Mouse (Mus musculus) forebrain, embryonic 15.5 days (tissue): ENCODE data around the gene 4930503B20Rik. TPM values are rescaled to one million over a fixed set of nuclear protein-coding genes. Genes with fewer than 3 reads are reported as not detected.

Source experiments
- ATAC-seq: fragments of 200-750 bp; cut with Nextera tagmentation; replicated peaks from 2 replicates; pipeline ENCODE4 v1.8.0; 2017; ENCODE audit warnings: mild to moderate bottlenecking, moderate TSS enrichment, moderate library complexity
- H3K27ac ChIP-seq: fragments of 300-500 bp; sonication (generic); replicated peaks from 2 replicates; pipeline ENCODE4 v1.5.1; 2015; ENCODE audit warnings: mild to moderate bottlenecking, inconsistent platforms
- H3K27me3 ChIP-seq: fragments of 300-500 bp; sonication (generic); 2 replicates; pipeline ENCODE4 v1.6.1; 2015; ENCODE audit warnings: inconsistent platforms
- H3K36me3 ChIP-seq: fragments of 300-500 bp; sonication (generic); 2 replicates; pipeline ENCODE4 v1.6.1; 2015; ENCODE audit warnings: mild to moderate bottlenecking, inconsistent platforms
- H3K4me1 ChIP-seq: fragments of 300-500 bp; sonication (generic); 2 replicates; pipeline ENCODE4 v1.6.1; 2015; ENCODE audit warnings: inconsistent platforms
- H3K4me2 ChIP-seq: fragments of 300-500 bp; sonication (generic); replicated peaks from 2 replicates; pipeline ENCODE4 v1.6.1; 2015; ENCODE audit warnings: mild to moderate bottlenecking, inconsistent platforms
- H3K4me3 ChIP-seq: fragments of 300-500 bp; sonication (generic); 2 replicates; pipeline ENCODE4 v1.5.1; 2015; ENCODE audit warnings: mild to moderate bottlenecking, inconsistent platforms
- H3K9ac ChIP-seq: fragments of 300-500 bp; sonication (generic); replicated peaks from 2 replicates; pipeline ENCODE4 v1.6.1; 2015; ENCODE audit warnings: mild to moderate bottlenecking, inconsistent platforms
- H3K9me3 ChIP-seq: fragments of 300-500 bp; sonication (generic); 2 replicates; pipeline ENCODE4 v1.6.1; 2016; ENCODE audit warnings: inconsistent platforms
- WGBS: fragments of 180-500 bp; shearing (Covaris S2); methylation state at CpG from one replicate; pipeline ENCODE4 v1.1.7; 2015; ENCODE audit warnings: mixed read lengths; 5-methylcytosine and 5-hydroxymethylcytosine counted together
- polyA plus RNA-seq: library from polyadenylated mRNA; unstranded; fragments of >200 nt; fragmentation: Nextera tagmentation; extraction: Ambion mirVana; gene quantifications from 2 replicates; pipeline ENCODE4 v1.2.1, GENCODE M21; 2015

4930503B20Rik gene
- polyA plus RNA-seq, 1 experiment from 2014 or later, result not detected

DNA sequence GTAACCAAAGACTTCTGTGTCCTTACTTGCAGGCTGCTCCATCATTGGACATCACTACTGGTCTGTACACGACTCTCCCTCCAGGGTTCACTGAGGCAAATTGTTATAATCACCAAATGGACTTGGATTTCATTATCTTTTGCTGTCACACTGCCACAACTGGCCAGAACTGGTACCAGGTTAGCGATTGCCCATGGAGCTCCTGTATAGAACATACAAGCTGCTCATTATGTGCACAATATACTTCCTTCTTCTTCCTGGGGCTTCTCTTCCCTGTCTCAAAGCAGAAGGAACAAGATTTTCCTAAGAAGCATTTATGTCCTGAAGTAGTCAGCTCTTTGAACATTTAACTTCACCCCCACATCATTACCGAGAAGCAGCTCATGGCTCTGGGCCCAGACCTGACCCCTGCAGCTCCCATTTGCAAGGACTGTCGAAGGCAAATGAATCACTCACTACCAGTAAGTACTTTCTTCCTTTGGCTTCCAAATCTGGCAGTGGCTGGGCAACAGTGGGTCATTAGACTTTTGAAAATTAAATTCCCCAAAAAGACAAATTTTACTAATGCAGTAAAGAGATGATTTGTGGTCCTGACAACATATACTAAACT lies 9.2 kb downstream of the 4930503B20Rik start:
- Histone ChIP-seq H3K9ac (no peak overlapping the region), H3K9me3 (no peaks in the 10 kb centered on the region), H3K4me2 (no peak overlapping the region), H3K4me3 (no peak overlapping the region), H3K4me1 (no peaks in the 10 kb centered on the region), H3K36me3 (no peaks in the 10 kb centered on the region), H3K27ac (no peak overlapping the region), H3K27me3 (no peaks in the 10 kb centered on the region)
- ATAC-seq, result no peak
- WGBS, result 40% methylated on average over 4 of the region's 4 CpGs

DNA sequence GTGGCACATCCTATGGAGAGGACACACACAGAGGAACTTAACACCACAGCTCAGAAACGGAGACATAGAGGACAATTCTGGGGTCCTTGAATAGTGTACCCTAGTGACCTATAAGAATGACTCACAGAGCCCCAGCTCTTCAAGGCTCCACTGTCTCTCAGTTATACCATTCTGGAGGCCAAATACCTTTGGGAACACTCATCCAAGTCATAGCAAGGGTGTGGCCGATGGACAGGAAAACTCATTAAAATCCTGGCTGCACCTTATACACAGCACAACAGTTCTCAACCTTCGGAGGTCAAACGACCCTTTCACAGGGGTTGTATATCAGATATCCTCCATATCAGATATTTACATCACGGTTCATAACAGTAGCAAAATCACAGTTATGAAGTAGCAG lies 18.6 kb downstream of the 4930503B20Rik start:
- no peak for ATAC-seq
- WGBS, result 88% methylated on average over 5 of the region's 5 CpGs
- no peaks in the 10 kb centered on the region for H3K9me3 ChIP-seq
- H3K27ac ChIP-seq, result no peak overlapping the region
- no peaks in the 10 kb centered on the region for H3K27me3 ChIP-seq
- H3K4me1 ChIP-seq, result no peaks in the 10 kb centered on the region
- no peak overlapping the region for H3K4me2 ChIP-seq
- no peak overlapping the region for H3K9ac ChIP-seq
- H3K36me3 ChIP-seq, result no peaks in the 10 kb centered on the region
- no peak overlapping the region for H3K4me3 ChIP-seq

DNA sequence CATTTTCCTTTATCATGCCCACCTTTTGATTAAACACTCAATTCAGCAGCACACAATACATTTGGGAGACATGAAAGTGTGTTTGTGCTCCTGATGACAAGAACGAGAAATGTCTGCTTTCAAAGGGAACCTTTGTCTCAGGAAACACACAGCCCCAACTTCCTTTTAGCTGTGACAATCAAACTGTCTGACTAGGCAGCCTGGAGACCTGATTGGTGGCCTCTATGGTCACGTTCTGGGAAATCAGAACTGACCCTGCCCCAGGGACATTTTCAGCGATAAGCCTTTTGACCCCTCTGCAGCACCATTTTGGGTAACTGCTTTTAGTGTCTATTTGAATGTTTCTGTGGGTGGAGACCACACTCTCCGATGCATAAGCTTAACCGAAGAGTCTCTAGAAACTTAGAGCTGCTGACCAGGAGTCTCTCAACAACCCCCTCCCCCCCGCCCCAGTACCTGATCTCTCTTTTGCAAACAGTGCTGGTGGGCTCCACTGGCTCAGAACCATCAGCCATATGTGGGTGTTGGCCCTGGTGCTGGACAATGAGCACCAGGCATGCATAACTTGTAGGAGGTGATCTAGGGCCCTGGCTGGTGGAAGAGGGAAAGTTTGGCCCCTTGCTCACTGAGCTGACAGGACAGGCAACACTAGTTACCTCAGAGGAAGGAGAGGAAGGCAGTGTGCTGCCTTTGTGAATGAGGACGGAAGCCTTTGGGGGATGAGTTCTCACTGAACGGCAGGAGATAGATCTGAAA lies 22.7 kb downstream of the 4930503B20Rik start:
- Histone ChIP-seq H3K4me1 (no peaks in the 10 kb centered on the region), H3K36me3 (no peaks in the 10 kb centered on the region), H3K9me3 (no peaks in the 10 kb centered on the region), H3K27me3 (no peaks in the 10 kb centered on the region), H3K4me2 (no peak overlapping the region), H3K27ac (no peak overlapping the region), H3K9ac (no peak overlapping the region), H3K4me3 (no peak overlapping the region)
- 60% methylated on average over 8 of the region's 8 CpGs for WGBS
- ATAC-seq, result no peak

DNA sequence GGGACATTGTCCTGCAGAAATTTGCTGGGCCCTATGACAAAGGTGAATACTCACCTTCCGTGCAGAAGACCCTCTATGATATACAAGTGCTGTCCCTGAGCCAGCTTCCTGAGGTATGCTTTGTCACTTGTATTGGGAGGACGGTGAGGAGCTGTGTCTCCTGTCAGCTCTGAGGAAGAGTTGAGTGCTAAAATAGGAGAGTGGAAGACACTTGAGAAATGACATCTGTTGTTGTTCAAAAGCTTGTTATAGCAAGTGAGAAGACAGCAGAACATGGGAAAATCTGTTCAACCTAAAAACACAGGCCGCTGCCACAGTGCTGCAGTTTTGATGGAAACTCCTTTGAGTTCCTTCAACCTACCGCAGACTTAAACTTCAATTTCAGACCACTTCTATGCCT lies 25.4 kb downstream of the 4930503B20Rik start:
- H3K4me3 ChIP-seq, result no peak overlapping the region
- no peaks in the 10 kb centered on the region for H3K36me3 ChIP-seq
- WGBS, result 92% methylated on average over 4 of the region's 4 CpGs
- peaks cover 1% of the 10 kb centered on the region; the same call in 1 of the 2 replicates for H3K4me1 ChIP-seq
- H3K27ac ChIP-seq, result no peak overlapping the region
- H3K27me3 ChIP-seq, result no peaks in the 10 kb centered on the region
- no peaks in the 10 kb centered on the region for H3K9me3 ChIP-seq
- H3K4me2 ChIP-seq, result no peak overlapping the region
- ATAC-seq, result no peak
- H3K9ac ChIP-seq, result no peak overlapping the region

DNA sequence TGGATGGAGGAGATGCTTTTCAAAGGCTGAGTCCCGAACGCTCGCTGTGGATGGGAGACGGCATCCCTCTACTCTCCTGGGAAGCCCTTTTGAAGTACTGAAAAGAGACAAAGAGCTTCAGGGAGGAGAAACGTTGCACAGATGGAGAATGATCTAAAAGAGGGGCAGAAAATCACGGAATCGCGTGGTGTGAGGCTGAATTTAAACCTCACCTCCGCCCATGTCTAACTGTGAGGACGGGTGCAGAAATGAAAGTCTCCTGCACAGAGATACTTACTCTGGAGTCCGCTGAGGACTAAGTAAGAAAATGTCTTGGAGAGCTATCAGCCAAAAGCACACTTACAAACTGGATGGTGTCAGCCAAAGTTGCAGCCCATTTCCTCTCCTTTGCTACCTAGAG lies 29.2 kb downstream of the 4930503B20Rik start:
- no peak overlapping the region for H3K9ac ChIP-seq
- no peak overlapping the region for H3K4me3 ChIP-seq
- no peaks in the 10 kb centered on the region for H3K9me3 ChIP-seq
- H3K36me3 ChIP-seq, result no peaks in the 10 kb centered on the region
- H3K27me3 ChIP-seq, result no peaks in the 10 kb centered on the region
- H3K27ac ChIP-seq, result no peak overlapping the region
- no peak overlapping the region for H3K4me2 ChIP-seq
- peaks cover 3% of the 10 kb centered on the region; the same call in 1 of the 2 replicates for H3K4me1 ChIP-seq
- 84% methylated on average over 11 of the region's 11 CpGs for WGBS
- ATAC-seq, result no peak

DNA sequence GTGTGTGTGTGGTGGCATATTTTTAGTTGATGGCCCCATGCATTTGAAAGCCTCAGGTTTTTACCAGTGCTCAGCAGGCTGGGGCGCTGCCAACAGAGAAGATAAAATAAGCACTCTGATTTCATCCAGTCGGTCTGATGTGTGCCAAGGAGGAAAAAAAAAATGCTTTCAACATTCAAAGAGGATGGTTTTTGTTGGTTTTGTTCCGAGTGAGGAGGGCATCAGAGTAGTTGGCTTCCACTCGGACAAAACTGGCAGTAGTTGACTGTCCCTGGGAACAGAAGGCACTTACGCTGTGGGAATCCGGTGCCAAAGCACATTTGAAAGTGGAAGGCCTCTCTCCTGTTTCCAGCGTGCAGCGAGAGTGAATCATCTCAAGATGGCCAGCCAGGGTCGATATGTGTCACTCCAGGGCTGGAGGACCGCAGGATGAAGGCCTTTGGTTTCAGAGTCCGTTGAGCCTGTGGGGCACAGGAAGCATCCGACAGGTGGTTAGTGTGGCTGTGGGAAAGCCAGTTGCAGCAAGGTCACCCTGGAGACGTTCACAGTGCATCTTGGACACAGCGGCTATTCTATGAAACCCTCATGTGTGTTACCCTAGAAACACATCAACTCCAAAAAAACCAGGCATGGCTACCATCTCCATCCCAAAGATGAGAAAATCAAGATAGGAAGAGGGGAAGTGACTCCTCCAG lies 30.4 kb downstream of the 4930503B20Rik start:
- ATAC-seq, result peak; percentile 13; the same call in 1 of the 2 replicates
- WGBS, result 76% methylated on average over 14 of the region's 14 CpGs
- Histone ChIP-seq H3K27me3 (no peaks in the 10 kb centered on the region), H3K4me1 (peaks cover 3% of the 10 kb centered on the region; the same call in 1 of the 2 replicates), H3K4me2 (no peak overlapping the region), H3K36me3 (no peaks in the 10 kb centered on the region), H3K9me3 (no peaks in the 10 kb centered on the region), H3K27ac (no peak overlapping the region; the same call in 1 of the 2 replicates), H3K9ac (no peak overlapping the region), H3K4me3 (no peak overlapping the region)

DNA sequence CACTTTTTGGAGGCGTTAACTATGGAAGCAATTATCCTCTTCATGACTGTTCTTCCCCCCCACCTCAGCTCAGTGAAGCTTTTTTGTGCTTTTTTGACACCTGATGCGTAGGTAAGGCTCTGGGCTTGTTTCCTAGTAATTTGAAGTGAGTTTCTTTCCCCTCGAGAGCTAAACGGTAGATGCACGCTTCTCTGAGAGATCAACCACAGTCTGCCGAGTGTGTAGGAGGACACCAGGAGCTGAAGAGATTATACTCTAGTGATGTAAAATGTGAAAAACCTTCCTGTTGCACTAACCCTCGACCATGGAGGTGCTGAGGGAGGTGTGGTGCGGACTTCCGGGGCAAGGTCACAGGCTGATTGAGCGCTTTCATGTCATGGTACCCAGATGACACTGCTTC lies 31.0 kb downstream of the 4930503B20Rik start:
- ATAC-seq, result no peak
- Histone ChIP-seq H3K9ac (no peak overlapping the region), H3K27me3 (no peaks in the 10 kb centered on the region), H3K4me3 (no peak overlapping the region), H3K27ac (no peak overlapping the region), H3K4me2 (no peak overlapping the region), H3K9me3 (no peaks in the 10 kb centered on the region), H3K4me1 (peaks cover 3% of the 10 kb centered on the region; the same call in 1 of the 2 replicates), H3K36me3 (no peaks in the 10 kb centered on the region)
- WGBS, result 89% methylated on average over 10 of the region's 10 CpGs

DNA sequence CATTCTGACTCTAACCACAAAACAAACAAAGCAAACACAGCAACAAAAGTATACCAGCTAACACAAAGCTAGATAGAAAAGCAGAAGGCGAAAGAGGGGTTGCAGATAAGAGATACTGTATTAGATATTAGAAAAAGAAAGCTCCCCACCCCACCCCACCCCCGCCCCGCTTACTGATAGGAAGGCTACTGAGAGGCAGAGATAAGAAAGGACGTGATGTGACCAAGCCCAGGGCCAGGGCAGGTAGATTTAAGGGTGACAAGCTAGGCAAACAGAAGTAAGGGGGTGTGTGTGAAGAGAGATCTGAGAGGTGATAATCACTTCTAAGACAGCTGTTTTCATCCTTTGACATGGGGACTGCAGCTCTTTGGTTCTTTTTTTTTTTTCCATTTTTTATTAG lies 32.8 kb downstream of the 4930503B20Rik start:
- 89% methylated on average over 4 of the region's 4 CpGs for WGBS
- H3K36me3 ChIP-seq, result no peaks in the 10 kb centered on the region
- H3K4me1 ChIP-seq, result peaks cover 3% of the 10 kb centered on the region; the same call in 1 of the 2 replicates
- H3K9ac ChIP-seq, result no peak overlapping the region
- H3K9me3 ChIP-seq, result no peaks in the 10 kb centered on the region
- no peaks in the 10 kb centered on the region for H3K27me3 ChIP-seq
- no peak overlapping the region for H3K4me2 ChIP-seq
- no peak overlapping the region for H3K27ac ChIP-seq
- no peak for ATAC-seq
- H3K4me3 ChIP-seq, result no peak overlapping the region

DNA sequence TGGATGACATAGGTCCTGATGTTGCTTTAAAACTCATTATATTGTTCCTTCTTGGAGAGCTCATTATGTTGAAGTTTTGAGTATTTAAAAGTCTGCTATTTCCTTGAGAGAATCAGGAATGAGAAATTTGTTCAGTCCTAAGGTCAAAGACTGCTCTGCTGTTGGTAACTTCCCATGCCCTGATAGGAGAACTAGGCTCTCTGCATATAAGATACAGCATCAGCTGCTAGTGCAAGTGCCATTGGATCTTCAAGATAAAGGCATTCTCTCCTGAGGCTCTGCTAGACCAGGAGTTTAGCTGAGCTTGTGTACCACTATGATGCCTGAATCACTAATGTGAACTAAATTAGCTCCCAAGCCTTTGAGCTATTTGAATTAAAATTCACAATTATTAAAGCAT lies 33.2 kb downstream of the 4930503B20Rik start:
- Histone ChIP-seq H3K9me3 (no peaks in the 10 kb centered on the region), H3K4me3 (no peak overlapping the region), H3K27ac (no peak overlapping the region), H3K9ac (no peak overlapping the region), H3K4me2 (no peak overlapping the region), H3K36me3 (no peaks in the 10 kb centered on the region), H3K4me1 (peaks cover 3% of the 10 kb centered on the region; the same call in 1 of the 2 replicates), H3K27me3 (no peaks in the 10 kb centered on the region)
- no peak for ATAC-seq

DNA sequence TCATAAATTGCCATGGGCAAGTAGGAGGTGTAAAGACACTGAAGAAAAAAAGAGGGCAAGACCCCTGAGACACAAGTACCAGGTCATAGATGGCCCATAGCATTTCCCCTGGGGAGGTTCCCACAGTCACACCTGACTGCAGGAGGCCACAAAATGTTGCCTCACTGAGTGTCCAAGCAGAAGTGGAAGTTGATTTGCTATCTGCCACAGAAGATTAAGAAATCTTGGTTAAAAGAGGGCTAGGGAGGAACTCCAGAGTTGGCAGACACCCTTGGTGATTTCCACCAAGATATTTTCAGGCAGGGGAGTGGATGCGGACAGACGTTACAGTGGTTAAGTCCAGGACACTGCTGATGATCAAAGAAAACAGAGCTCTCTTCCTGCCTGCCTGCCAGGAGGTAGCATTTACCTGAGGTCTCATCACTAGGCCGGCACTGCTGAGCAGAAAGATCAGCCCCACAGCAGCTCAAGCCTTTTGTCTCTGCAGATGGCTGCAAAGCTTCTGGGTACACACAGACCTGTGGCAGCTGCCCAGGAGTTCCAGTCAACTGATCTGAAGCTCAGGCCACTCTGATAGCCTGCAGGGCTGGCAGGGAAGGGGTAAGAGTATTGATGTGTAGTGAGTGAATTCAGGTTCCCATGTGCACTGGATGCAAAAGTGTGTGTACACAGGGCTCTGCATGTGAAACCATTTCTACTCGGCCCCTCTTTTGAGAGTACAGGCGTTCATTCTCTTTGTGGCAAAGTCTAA lies 34.4 kb downstream of the 4930503B20Rik start:
- WGBS, result 76% methylated on average over 5 of the region's 5 CpGs
- no peaks in the 10 kb centered on the region for H3K36me3 ChIP-seq
- H3K4me2 ChIP-seq, result no peak overlapping the region
- ATAC-seq, result no peak
- no peak overlapping the region for H3K4me3 ChIP-seq
- no peak overlapping the region for H3K27ac ChIP-seq
- no peak overlapping the region for H3K9ac ChIP-seq
- peaks cover 3% of the 10 kb centered on the region; the same call in 1 of the 2 replicates for H3K4me1 ChIP-seq
- no peaks in the 10 kb centered on the region for H3K9me3 ChIP-seq
- H3K27me3 ChIP-seq, result no peaks in the 10 kb centered on the region

DNA sequence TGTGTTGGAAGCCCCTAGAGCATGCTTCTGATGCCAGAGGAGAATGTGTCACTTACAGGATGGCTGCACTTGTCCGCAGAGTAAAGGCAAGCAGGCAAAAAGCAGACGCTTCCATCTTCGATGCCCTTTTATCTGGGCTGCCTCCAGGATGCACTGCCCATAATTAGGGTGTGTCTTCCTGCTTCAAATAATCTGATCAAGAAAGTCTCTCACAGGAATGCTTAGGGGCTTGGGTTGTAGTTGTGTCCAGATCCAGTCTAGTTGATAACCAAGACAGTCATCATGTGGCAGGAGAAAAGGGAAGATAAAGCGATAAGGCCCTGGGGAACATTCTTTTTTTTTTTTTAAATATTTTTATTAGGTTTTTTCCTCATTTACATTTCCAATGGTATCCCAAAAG lies 35.6 kb downstream of the 4930503B20Rik start, which contains the start of gene Dnase2b:
Gene Dnase2b, minus strand, starts transcription at position 101 of the 400 bp plus-strand sequence.
- Histone ChIP-seq H3K4me3 (no peak within 1 kb of the TSS), H3K9ac (no peak within 1 kb of the TSS), H3K27me3 (no peaks in the 10 kb centered on the region), H3K9me3 (no peaks in the 10 kb centered on the region), H3K4me2 (no peak within 1 kb of the TSS), H3K27ac (no peak within 1 kb of the TSS), H3K36me3 (no peaks in the 10 kb centered on the region), H3K4me1 (no peaks in the 10 kb centered on the region)
- 94% methylated on average over 4 of the region's 4 CpGs for WGBS
- no peak for ATAC-seq

DNA sequence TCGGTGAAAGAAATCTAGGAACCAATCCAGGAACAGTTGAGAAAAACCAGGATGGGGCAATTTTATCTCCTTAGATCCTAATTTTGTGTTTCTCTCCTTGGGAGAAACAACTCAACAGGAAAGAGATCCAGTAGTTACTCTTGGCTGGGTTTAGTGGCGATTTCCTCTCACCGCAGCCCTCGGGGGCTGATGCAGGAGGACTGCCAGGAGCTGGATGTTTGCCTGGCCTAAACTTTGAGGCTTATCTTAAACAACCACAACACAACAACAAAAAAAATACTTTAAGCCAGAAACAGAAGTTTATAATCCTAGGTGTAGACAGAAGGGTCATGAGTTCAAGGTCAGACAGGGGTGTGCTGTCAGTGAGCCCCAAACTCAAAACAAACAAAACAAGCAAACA lies 39.3 kb downstream of the 4930503B20Rik start:
- Histone ChIP-seq H3K9ac (no peak overlapping the region), H3K27ac (no peak overlapping the region), H3K9me3 (no peaks in the 10 kb centered on the region), H3K4me2 (no peak overlapping the region), H3K4me3 (no peak overlapping the region), H3K36me3 (no peaks in the 10 kb centered on the region), H3K27me3 (no peaks in the 10 kb centered on the region), H3K4me1 (no peaks in the 10 kb centered on the region)
- no peak for ATAC-seq
- WGBS, result 79% methylated on average over 4 of the region's 4 CpGs
